Mouse (Mus musculus): ENCODE measurements around the gene Sox18.

Sox18 gene

DNA sequence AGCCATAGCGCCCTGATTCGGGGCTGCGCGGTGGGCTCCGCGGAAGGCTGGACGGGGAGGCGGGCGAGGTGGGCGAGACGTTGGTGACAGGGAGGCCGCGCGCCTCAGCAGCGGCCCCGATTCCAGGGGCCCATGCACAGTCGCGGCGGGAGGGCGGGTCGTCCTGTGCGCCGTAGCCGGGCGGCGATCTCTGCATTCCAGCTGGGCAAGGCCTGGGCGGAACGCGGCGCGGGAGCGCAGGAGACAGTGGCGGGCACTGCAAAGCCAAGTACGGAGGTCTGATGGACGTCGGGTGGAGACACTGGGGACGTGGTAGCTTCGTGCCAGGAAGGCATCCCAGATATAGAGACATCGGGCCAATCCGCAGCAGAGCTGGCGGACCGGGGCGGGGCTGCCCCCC, at the start of gene Sox18:
Gene Sox18 (minus strand): TSS at position 315 of the 400 bp plus-strand sequence.
- DNase-seq (ENCODE audit: low read depth in 1 of 2, low spot score in 2 of 2): no peak

DNA sequence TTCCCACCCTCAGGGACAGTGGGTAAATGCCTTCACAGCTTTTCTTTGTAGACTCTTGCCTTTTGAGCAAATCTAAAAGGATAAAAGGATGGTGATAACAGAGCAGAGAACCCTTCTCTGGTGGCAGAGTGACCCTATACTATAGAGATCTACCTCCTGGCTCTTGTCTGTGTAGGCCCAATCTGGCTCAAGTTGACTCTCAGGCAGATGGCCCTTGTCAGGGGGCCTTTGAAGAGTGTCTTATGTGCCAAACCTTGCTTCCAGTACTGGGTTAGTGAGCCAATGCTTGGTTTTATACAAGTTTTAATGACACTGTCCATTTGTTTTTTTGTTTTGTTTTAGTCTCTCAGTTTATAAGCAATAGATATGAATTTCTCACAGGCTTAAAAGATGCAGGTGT, 49.8 kb upstream of the Sox18 start:
- DNase-seq (ENCODE audit: low read depth in 1 of 2, low spot score in 2 of 2): no peak

DNA sequence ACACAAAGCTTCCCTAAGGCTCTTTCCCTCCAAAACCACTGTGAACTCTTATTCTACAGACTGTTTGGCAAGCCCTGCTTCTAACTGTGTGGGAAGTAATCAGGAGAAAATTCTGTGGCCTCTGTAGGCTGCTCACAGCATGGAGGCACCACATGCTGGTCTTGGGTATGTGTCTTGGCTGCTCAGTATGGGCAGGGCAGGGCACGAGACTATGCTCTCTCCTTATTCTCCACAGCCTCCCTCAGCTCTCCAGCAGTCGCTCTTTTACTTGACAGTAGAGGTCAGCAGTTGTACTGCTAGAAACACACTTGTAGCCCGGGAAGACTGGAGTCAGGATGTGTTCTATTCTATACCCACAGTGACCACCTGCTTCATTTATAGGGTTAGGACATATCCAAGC, 48.6 kb upstream of the Sox18 start:
- DNase-seq (ENCODE audit: low read depth in 1 of 2, low spot score in 2 of 2): no peak

DNA sequence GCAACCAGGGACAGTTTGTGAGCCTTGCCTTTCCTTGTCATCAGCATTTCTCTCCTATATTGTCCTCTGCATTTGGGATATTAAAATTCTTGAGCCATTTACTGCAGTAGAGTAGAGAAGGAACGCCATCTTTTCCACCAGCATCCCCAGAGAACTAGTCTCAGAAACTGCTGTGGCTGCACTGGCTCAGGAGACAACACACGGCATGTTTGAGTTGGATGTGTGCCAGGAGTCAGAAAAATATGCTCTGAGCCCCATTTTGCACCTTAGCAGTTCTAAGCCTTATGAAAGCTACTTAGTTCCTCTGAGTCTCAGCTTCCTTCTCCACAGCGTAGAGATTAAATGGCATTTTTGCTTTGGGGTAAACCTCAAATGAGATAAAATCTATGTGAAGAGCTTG, 45.6 kb upstream of the Sox18 start:
- DNase-seq (ENCODE audit: low read depth in 1 of 2, low spot score in 2 of 2): no peak

DNA sequence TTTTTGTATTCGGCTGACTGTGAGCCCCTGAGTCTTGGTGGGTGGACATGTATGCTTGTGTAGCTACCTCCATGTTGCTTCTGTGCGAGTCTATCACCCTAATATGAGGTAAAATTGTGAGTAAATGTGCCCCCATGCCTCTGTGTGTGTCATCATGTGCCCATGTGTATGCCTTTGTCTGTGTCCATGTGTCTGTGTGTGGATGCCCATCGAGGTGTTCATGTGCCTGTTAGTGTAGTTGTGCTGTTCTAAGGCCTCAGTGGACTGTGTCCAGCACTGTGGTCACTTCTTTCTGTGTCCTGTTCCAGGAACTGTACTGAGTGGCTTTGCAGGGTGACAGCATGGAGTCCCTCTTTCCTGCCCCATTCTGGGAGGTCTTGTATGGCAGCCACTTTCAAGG, 43.9 kb upstream of the Sox18 start:
- DNase-seq (ENCODE audit: low read depth in 1 of 2, low spot score in 2 of 2): no peak

DNA sequence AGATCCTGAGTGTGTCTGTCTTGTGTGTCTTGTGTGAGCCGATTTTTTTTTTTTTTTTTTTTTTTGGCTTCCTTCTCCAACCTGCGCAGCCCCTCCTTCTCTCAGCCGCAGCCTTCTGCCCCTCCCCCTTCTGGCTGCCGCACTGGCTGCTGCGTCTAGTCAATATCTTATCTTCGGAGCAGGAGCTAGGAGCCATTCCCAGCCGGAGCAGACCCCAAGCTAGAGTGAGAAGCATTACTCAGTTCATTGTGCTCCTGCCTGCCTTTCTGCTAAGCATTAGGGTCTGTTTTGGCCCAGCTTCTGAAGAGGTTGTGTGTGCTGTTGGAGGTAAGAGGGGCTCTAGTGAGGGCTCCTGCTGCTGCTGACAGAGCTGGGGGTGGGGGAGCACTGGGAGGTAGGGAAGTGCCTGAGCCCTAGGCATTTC, 43.5 kb upstream of the Sox18 start, which contains the start of gene Oprl1:
Gene Oprl1 (plus strand): TSS at position 114 of the 424 bp plus-strand sequence.
- DNase-seq (ENCODE audit: low read depth in 1 of 2, low spot score in 2 of 2): no peak

DNA sequence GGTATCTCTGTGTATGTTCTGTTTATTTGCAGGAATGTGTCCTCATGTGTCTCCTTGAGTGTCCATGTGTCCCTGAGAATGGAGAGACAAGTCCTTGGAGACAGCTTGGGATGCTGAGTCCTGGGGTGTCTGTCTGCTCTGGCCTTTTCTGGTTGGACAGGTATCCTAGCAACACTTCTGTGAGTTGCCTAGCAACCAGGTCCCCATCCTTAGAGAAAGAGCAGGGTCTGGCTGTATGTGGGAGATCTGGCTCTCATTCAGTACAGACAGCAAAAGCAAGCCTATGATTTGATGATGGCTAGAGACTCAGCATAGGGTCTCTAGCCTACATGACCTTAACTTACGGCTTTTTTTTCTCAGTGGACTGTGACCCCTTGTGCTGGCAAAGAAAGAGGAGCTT, 42.3 kb upstream of the Sox18 start:
- DNase-seq (ENCODE audit: low read depth in 1 of 2, low spot score in 2 of 2): no peak

DNA sequence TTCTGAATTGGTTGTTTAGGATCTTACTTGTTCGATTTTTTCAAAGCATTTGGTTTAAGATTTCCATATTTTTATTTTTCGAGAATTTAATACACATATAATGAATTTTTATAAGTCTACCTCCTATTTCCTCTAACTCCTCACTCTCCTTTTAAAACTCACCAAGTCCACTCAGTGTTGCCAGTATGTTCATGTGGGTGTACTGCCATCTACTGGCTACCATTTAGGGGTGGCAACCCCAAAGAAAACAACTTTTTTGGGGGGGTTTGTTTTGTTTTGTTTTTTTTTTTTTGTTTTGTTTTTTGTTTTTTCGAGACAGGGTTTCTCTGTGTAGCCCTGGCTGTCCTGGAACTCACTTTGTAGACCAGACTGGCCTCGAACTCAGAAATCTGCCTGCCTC, 35.2 kb upstream of the Sox18 start:
- DNase-seq (ENCODE audit: low read depth in 1 of 2, low spot score in 2 of 2): no peak

DNA sequence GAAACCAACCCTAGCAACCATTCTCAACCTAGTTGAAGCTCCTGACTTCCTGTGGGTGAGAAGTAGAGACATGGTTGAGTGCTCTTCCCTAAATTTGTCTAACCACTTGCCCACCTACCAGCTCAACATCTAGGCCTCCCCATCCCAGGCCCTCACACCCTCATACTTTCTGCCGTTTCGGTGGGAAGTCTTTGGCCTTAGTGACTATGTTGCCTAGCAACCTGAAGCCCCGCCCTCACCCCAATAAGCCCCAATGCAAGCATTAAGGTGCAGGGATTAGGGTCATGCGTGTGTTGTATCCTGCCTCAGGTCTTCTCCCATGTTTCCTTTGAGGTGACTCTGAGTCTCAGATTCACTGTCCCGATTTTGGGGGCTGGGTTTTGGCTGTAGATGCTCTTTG, 26.8 kb upstream of the Sox18 start, which contains the start of gene Lkaaear1:
Gene Lkaaear1 (minus strand): TSS at position 202 of the 400 bp plus-strand sequence.
- no peak for DNase-seq (ENCODE audit: low read depth in 1 of 2, low spot score in 2 of 2)

DNA sequence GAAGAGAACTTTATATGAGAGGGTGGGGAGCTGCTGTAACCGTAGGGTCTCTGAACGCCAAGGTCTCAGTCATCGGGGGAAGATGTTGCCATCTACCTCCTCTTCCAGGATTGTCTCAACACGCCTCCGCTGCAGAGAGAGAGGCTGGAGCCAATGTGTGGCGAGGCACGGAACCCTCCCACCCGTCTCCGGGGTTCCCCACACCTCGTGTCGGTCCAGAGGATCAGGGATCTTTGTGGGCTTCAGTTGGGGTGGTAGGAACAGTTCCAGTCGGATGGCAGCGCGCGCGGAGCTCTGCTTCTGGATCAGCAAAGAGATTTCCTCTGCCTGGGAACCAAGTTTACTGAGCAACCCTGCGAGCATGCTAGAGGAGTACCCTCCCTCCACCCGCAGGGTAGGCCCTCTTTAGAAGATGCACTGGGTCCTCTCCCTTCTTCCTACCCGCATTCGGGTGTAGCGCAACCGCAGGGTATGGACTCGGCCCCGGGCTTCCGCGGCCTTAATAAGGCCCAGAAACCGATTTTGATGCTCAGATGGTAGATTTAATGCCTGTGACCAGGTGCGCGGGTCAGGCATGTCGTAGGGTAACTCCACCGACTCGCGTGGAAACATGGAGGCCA, 25.5 kb upstream of the Sox18 start:
- no peak for DNase-seq (ENCODE audit: low read depth in 1 of 2, low spot score in 2 of 2)

DNA sequence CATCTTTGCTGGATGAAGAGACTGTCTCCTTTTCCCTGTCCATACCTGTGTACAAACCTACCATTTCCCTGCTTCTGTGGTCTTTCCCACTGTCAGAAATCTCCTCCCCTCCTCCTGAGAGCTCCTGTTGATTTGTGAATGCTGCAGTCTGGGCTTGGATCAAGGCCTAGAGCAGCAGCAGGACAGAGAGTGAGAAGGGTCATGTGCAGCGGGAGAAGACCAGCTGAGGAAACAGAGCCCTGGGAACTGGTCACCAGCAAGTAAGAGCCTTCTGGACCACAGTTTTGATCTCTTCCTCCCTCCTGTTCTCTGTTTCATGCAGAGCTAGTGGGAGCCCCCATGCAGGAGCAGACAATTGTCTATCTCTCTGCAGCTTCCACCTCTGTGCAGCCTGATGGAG, 24.3 kb upstream of the Sox18 start:
- no peak for DNase-seq (ENCODE audit: low read depth in 1 of 2, low spot score in 2 of 2)

DNA sequence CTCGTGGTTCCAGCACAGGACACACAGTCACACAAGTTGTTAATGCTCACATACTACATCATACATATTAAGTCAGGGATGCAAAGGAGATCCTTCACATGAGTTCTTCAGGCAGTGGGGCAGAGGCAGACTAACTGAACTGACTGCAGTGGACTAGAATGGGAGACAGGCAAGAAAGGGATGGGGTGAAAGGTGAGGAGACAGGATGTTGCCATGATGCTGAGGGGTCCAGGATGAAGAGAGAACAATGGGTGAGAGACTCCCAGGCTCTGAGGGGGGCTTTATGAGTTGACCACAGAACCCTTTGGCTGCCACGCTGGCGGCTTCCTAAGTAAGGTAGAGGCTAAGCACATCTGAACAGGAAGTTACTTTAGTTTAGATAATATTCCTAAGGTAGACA, 23.1 kb upstream of the Sox18 start:
- no peak for DNase-seq (ENCODE audit: low read depth in 1 of 2, low spot score in 2 of 2)

DNA sequence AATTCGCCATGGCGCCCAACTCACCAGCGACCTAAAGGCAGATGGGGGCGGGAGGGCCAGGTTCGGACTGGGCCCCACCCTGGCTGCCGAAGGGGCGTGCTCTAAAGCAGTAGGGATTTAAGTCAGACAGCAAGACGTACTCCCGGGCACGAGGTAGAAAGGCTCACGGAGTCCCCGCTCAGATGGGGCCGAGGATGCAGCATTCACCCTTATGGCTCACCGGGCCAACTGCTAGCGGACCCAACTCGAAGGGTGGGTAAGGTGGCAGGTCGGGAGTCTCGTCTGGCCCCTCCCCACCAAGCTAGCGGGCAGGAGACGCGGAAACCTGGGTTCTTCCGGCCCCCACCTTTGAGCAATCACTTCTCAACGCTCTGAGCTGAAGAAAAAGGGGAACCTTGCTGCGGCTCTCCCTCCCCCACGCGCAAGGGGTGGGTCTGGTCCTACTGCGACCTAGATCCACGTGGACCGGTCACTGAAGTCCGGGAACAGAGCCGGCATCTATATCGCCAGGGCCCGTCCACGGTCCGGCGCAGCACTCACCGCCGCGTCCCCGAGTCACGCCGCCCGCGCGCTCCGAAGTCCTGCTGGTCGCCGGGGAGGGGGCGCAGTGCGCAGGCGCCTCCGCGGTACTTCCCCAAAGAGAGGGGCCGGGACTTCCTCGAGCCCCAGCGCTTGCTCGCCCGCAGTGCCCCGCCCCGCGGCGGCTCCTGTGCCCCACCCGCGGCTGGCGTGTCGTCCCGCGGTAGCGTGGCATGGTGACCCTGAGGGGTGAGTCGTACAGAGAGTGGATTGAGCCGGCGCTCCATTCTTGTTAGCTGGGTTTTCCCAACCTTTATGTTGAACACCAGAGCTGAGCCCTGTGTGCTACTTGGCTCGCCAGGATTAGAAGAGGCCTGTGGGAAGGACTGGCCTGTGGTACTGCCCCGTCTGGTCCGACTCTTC, 22.2 kb upstream of the Sox18 start, which contains the start of gene Rgs19:
Gene Rgs19 (minus strand): TSS at position 639 of the 942 bp plus-strand sequence.
- DNase-seq (ENCODE audit: low read depth in 1 of 2, low spot score in 2 of 2): peak; percentile 68 to 88

DNA sequence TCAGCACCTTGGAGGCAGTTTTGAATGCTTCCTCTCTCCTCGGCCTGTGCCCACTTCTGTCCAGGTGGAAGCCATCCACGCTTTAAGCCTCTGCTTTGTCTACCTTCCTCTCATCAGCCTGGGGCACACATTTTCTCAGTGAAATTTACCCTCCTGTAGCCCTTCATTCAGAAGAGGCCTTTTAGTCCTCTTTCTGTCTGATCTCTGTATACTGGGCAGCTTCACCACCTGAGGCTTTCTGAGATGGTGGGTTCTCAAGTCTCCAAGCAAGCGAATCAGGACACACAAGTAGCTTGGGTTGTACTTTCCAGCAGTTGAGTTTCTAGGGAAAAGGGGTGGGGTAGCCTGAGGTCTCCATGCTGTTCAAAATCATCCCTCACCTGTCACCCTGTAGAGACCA, 20.9 kb upstream of the Sox18 start:
- DNase-seq (ENCODE audit: low read depth in 1 of 2, low spot score in 2 of 2): no peak

DNA sequence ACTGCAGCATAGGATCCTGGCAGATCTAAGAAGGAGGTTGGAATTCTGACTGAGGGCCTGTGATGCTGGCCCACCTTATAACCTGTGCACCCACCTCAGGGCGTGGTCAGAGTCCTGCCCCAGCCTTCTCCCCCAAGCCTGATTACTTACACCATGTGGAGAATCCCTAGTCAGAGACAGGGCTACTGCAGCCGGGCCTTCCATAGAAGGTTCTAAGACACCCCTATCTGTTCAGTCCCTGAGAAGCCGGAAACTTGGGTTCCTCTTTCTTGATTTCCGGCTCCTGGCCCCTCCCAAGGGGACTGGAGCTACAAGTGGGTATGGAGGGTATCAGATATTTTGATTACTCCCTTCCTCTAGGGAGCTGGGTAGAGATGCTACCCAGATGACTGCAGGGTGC, 20.1 kb upstream of the Sox18 start:
- peak in 1 of 2 experiments; percentile 20 for DNase-seq (ENCODE audit: low read depth in 1 of 2, low spot score in 2 of 2)

DNA sequence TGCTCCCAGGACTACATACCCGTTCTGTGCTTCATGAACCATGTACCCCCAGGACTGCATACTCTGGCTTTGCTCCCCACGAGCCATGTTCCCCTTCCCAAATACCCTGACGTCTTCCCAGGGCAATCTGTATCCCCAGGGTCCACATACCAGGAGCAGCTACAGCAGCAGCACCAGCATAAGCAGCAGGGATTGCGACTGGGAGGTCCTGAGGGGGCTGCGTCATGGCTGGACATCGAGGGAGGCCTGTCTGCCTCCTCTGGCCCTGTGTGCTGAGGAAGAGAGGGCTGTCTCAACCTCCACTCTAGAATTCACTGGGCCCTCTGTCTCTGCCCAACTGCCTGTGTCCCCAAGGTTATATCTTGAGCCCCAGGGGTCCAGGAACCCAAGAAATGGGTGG, 19.6 kb upstream of the Sox18 start:
- no peak for DNase-seq (ENCODE audit: low read depth in 1 of 2, low spot score in 2 of 2)

DNA sequence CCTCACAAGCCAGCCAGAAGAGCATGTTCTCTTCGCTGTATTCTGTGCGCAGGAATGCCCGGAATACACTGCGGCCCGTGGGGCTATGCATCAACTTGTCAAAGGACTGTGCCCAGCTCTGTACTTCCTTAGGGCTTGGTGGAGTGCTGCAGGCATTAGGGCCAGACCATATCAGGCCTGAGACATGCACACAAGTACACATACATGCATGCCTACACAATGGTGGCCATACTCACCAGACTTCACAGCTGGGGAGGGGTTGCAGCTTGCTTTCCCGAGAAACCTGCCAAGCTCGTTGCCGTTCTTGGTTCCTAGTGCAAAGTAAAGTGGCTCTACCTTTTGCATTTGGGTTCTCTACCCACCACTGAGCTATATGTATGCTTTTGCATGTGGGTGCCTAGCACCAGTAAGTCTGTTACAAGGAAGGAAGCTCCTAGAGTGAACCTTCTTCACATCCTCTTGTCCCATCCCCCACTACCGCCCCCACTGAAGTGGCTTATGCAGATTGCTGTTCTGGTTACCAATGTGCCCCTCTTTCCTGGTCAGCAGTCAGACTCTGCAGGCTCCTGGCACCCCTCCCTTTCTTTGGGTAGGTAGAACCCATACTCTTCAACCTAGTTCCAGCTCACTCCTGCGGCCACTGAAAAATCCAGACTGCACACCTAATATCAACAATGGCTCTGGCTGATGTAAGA, 18.2 kb upstream of the Sox18 start:
- DNase-seq (ENCODE audit: low read depth in 1 of 2, low spot score in 2 of 2): no peak

DNA sequence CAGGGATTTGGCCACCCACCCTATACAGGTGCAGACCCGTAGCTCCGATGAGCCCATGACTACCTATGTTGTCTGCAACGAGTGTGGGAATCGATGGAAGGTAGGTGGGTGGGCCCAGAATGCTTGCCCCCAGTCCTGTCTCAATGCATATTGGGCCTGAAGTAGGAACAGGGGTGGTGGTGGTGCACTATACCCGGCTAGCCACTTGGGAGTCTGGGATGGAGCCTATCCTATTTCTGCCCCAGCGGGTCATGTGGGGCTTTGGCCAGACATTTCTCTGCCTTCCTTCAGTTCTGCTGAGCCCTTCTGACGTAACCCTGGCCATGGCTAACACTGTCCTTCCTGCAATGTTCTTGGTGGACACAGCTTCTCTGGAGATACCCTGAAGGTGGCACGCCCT, 16.1 kb upstream of the Sox18 start:
- DNase-seq (ENCODE audit: low read depth in 1 of 2, low spot score in 2 of 2): no peak

DNA sequence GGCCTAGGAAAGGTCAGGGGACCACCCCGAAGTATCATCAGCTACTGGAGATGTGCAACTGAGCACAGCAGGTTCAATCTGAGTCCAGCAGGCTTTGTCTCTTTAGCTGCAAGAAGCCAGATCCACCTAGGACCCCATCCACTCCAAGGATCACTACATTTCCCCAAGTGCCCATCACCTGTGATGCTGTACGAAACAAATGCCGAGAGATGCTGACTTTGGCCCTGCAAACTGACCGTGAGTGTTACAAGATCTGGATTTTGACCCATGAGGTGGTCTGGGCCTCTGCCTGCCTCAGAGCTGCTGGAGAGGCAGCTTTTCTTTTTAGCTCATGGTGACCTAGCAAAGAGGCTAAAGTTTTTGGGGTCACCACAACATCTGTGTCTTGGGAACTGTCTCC, 14.2 kb upstream of the Sox18 start:
- no peak for DNase-seq (ENCODE audit: low read depth in 1 of 2, low spot score in 2 of 2)

DNA sequence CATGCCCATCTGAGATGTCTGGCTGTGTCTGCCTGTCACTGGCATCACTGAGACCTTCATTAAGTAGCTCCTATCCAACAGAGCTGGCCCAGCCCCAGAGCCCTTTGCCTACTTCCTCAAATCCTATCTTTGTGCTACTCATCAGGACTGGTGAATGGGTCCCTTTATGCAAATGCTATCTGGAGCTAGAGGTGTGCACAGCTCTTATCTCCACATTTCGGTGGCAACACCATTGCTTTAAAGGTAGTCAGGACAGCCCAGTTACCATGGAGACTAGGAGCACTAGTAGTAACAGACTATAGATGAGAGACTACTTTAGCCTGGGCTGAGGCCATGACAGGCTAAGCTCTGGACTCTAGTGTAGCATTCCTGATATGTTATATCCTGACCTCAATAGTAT, 13.3 kb upstream of the Sox18 start:
- DNase-seq (ENCODE audit: low read depth in 1 of 2, low spot score in 2 of 2): no peak

DNA sequence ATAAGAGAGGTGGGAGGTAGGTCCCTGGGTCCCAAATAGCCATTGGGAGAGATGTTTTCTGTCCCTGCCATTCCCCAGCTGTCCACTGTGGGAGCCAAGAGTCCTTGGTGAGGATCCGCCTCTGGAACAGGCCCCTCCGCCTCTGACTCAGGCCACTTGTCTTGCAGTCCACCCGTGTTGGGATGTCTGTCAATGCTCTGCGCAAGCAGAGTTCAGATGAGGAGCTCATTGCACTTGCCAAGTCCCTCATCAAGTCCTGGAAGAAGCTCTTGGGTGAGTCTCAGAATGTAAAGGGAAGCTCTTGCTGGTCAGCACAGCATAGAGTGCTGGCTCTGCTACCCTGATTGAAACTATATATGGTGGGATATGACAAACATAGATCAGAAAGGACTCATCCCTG, 11.9 kb upstream of the Sox18 start:
- DNase-seq (ENCODE audit: low read depth in 1 of 2, low spot score in 2 of 2): no peak

DNA sequence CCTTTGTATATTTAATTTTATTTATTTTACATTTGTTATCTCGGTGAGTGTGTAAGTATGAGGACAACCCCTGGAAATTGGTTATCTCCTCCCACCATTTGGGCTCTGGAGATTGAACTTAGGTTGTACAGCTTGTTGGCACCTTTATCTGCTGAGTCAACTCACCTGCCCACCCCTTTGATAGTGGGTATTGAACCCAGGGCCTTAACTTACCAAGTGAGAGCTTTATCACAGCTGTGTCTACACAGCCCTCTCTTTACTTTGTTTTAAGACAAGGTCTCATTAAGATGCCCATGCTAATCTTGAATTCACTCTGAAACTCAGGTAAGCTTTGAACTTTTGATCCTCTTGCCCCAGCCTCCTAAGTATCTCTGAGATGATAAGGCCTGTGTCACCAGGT, 10.5 kb upstream of the Sox18 start:
- no peak for DNase-seq (ENCODE audit: low read depth in 1 of 2, low spot score in 2 of 2)
